In the genomic region with DNA sequence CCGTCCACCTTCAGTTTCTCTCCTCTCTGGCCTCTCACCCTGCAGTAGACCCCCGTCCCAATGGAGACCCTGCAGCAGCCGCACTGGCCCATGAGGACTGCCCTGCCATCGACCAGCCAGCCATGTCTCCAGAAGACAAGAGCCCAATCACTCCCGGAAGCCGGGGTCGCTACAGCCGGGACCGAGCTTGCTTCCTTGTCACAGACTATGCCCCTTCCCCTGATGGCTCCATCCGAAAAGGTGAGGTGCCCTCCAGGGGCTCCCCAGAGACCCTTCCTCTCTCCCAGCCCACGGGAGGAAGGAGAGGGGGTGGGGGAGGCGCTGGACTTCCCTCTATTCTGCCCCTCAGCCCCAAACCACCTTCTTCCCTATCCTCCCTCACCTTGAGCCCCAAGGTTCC, we compare ENCODE assay signal across 21 mouse cellular contexts. TPM values are rescaled to one million over a fixed set of nuclear protein-coding genes. Genes with fewer than 3 reads are reported as not detected.
"Had no signal": no experiment of that assay in that cellular context is flagged by ENCODE, and none has a peak within 500 bp of the region (broad histone marks: within the 10 kb centered on the region; RNA-seq: fewer than 3 reads in every experiment).

No protein-coding gene starts in this region.

- DNase-seq: lung, adult 2 months; lung, postnatal 14 days; lung, postnatal 36 days; retina, postnatal 1 day; right cerebral cortex, adult 18-20 months; right cerebral cortex, postnatal 25 days; right cerebral cortex, postnatal 4 days; spleen, adult 18-20 months; thymus, adult 18-20 months; thymus, postnatal 14 days; thymus, postnatal 36 days had no signal

- ATAC-seq: lung, postnatal 0 days; midbrain, embryonic 13.5 days; midbrain, embryonic 15.5 days had no signal

- H3K27ac ChIP-seq: lung, embryonic 15.5 days; macrophage; midbrain, embryonic 13.5 days; midbrain, embryonic 15.5 days; neural tube, embryonic 13.5 days; neural tube, embryonic 15.5 days had no signal

- H3K4me3 ChIP-seq: lung, embryonic 15.5 days; megakaryocyte, embryonic 14.5 days; midbrain, embryonic 13.5 days; midbrain, embryonic 15.5 days; myocyte; neural tube, embryonic 13.5 days; neural tube, embryonic 15.5 days had no signal

RNA-seq across cellular contexts. Expression of gene Napsa, which starts 26.2 kb away (rescaled TPM):
- total RNA-seq: midbrain, postnatal 0 days had no signal
